Mouse (Mus musculus) retina, postnatal 1 day (tissue): Measurements from ENCODE around the gene Patl1.
"Not testable (repeated sequence)": the region's sequence is repeated elsewhere in the genome, so short reads cannot be mapped to it uniquely, and the experiment has no call there.

Experiments
- DNase-seq: peaks from one replicate; pipeline ENCODE4 v3.0.0-alpha.2; 2012

The Patl1 gene

GRCm38 (mm10) chr19:11912037-11912532, at the start of gene Patl1:
TSS of gene Patl1 (plus strand) at chr19:11912399.
- peak; percentile 99 for DNase-seq

- no peak for DNase-seq
These were observed 44.4 kb upstream of the Patl1 start for GRCm38 (mm10) chr19:11867837-11868236.

GRCm38 (mm10) chr19:11875006-11875405, 37.2 kb upstream of the Patl1 start, which contains the start of gene Olfr1419:
TSS of gene Olfr1419 (minus strand) at chr19:11875106.
- no peak for DNase-seq

- not testable (repeated sequence) for DNase-seq
These were observed 33.8 kb upstream of the Patl1 start for GRCm38 (mm10) chr19:11878404-11878803.

- no peak for DNase-seq
These were observed 25.9 kb upstream of the Patl1 start, which contains the start of gene Olfr1420 for GRCm38 (mm10) chr19:11886265-11886664. TSS of gene Olfr1420 (plus strand) at chr19:11886565.

GRCm38 (mm10) chr19:11911021-11911420, 1.2 kb upstream of the Patl1 start:
- DNase-seq, result no peak

- no peak for DNase-seq
These were observed 596 bp upstream of the Patl1 start for GRCm38 (mm10) chr19:11911603-11912002.

- DNase-seq, result no peak
These were observed 428 bp downstream of the Patl1 start for GRCm38 (mm10) chr19:11912533-11913121.

- DNase-seq, result peak; percentile 34
These were observed 3.6 kb downstream of the Patl1 start for GRCm38 (mm10) chr19:11915804-11916203.

GRCm38 (mm10) chr19:11922068-11922467, 9.9 kb downstream of the Patl1 start:
- no peak for DNase-seq

- not testable (repeated sequence) for DNase-seq
These were observed 10.3 kb downstream of the Patl1 start for GRCm38 (mm10) chr19:11922515-11922914.

- no peak for DNase-seq
These were observed 14.2 kb downstream of the Patl1 start for GRCm38 (mm10) chr19:11926380-11926779.

- DNase-seq, result no peak
These were observed 16.0 kb downstream of the Patl1 start for GRCm38 (mm10) chr19:11928025-11928748.

- DNase-seq, result not testable (repeated sequence)
These were observed 34.3 kb downstream of the Patl1 start for GRCm38 (mm10) chr19:11946460-11946859.

- no peak for DNase-seq
These were observed 37.7 kb downstream of the Patl1 start for GRCm38 (mm10) chr19:11949878-11950277.

GRCm38 (mm10) chr19:11950747-11951146, 38.5 kb downstream of the Patl1 start:
- no peak for DNase-seq

GRCm38 (mm10) chr19:11954206-11954605, 42.0 kb downstream of the Patl1 start:
- DNase-seq, result peak; percentile 5

GRCm38 (mm10) chr19:11956636-11957035, 44.4 kb downstream of the Patl1 start:
- DNase-seq, result no peak

GRCm38 (mm10) chr19:11957396-11957795, 45.2 kb downstream of the Patl1 start:
- no peak for DNase-seq

GRCm38 (mm10) chr19:11957846-11958245, 45.6 kb downstream of the Patl1 start:
- no peak for DNase-seq

GRCm38 (mm10) chr19:11964266-11964665, 52.1 kb downstream of the Patl1 start:
- DNase-seq, result peak; percentile 11

GRCm38 (mm10) chr19:11965023-11965942, 53.1 kb downstream of the Patl1 start, which contains the start of gene Osbp:
TSS of gene Osbp (plus strand) at chr19:11965941.
- peak; percentile 100 for DNase-seq

GRCm38 (mm10) chr19:11966201-11966636, 54.0 kb downstream of the Patl1 start:
- peak; percentile 68 for DNase-seq
